Mouse (Mus musculus): Measurements from ENCODE around the gene Lamtor1. TPM values are rescaled to one million over a fixed set of nuclear protein-coding genes. Genes with fewer than 3 reads are reported as not detected.
A peak's percentile ranks its signal among the peaks of the same experiment; 100 is the strongest.
"Not testable (repeated sequence)": the region's sequence is repeated elsewhere in the genome, so short reads cannot be mapped to it uniquely, and the experiment has no call there.

The Lamtor1 gene
- total RNA-seq, 2 experiments from 2014 or later: 90.2 to 95.6 TPM

GRCm38 (mm10) chr7:101906696-101907095 is 992 bp downstream of the Lamtor1 start:
- no peak for DNase-seq (ENCODE audit: low spot score in 2 of 2)
- peak overlapping the region; percentile 100 for H3K27ac ChIP-seq
- TF ChIP-seq CTCF (conservative IDR thresholded peaks at IDR 0.05): no peak
- H3K4me3 ChIP-seq: peak overlapping the region; percentile 60

GRCm38 (mm10) chr7:101908367-101908766 is 2.7 kb downstream of the Lamtor1 start:
- TF ChIP-seq CTCF (conservative IDR thresholded peaks at IDR 0.05): no peak
- Histone ChIP-seq H3K4me3 (no peak overlapping the region), H3K27ac (peak overlapping the region; percentile 100)
- DNase-seq (ENCODE audit: low spot score in 2 of 2): no peak

GRCm38 (mm10) chr7:101910138-101910537 is 4.4 kb downstream of the Lamtor1 start:
- Histone ChIP-seq H3K27ac (peak overlapping the region; percentile 100; the same call in 1 of the 2 replicates), H3K4me3 (no peak overlapping the region)
- DNase-seq (ENCODE audit: low spot score in 2 of 2): no peak
- no peak for TF ChIP-seq CTCF (conservative IDR thresholded peaks at IDR 0.05)

- no peak for DNase-seq (ENCODE audit: low spot score in 2 of 2)
- peak; percentile 58 for TF ChIP-seq CTCF (conservative IDR thresholded peaks at IDR 0.05)
Measured at GRCm38 (mm10) chr7:101911982-101912381, 6.3 kb downstream of the Lamtor1 start.

GRCm38 (mm10) chr7:101918071-101918470 is 12.4 kb downstream of the Lamtor1 start:
- TF ChIP-seq CTCF (conservative IDR thresholded peaks at IDR 0.05): peak; percentile 89
- peak; percentile 47 to 56 for DNase-seq (ENCODE audit: low spot score in 2 of 2)
- Histone ChIP-seq H3K4me3 (no peak overlapping the region), H3K27ac (no peak overlapping the region)

More at GRCm38 (mm10) chr7:101911982-101912381, 6.3 kb downstream of the Lamtor1 start:
- H3K4me3 ChIP-seq: no peak overlapping the region
- H3K27ac ChIP-seq: no peak overlapping the region

- DNase-seq (ENCODE audit: low spot score in 2 of 2); H3K4me3 ChIP-seq; H3K27ac ChIP-seq: not testable (repeated sequence)
- peak; percentile 58 for TF ChIP-seq CTCF (conservative IDR thresholded peaks at IDR 0.05)
Measured at GRCm38 (mm10) chr7:101925892-101926291, 20.2 kb downstream of the Lamtor1 start.

- no peak overlapping the region for H3K4me3 ChIP-seq
- DNase-seq (ENCODE audit: low spot score in 2 of 2): no peak
- no peak for TF ChIP-seq CTCF (conservative IDR thresholded peaks at IDR 0.05)
Measured at GRCm38 (mm10) chr7:101928093-101928492, 22.4 kb downstream of the Lamtor1 start.

GRCm38 (mm10) chr7:101932551-101932950 is 26.8 kb downstream of the Lamtor1 start:
- H3K27ac ChIP-seq: no peak overlapping the region
- H3K4me3 ChIP-seq: no peak overlapping the region
- no peak for TF ChIP-seq CTCF (conservative IDR thresholded peaks at IDR 0.05)
- no peak for DNase-seq (ENCODE audit: low spot score in 2 of 2)

More at GRCm38 (mm10) chr7:101928093-101928492, 22.4 kb downstream of the Lamtor1 start:
- no peak overlapping the region for H3K27ac ChIP-seq

GRCm38 (mm10) chr7:101933300-101933699 is 27.6 kb downstream of the Lamtor1 start:
- TF ChIP-seq CTCF (conservative IDR thresholded peaks at IDR 0.05): no peak
- Histone ChIP-seq H3K4me3 (peak overlapping the region; percentile 90), H3K27ac (peak overlapping the region; percentile 58)
- DNase-seq (ENCODE audit: low spot score in 2 of 2): no peak

GRCm38 (mm10) chr7:101933751-101934240 is 28.1 kb downstream of the Lamtor1 start, which contains the start of the genes Lrrc51 and Numa1:
Gene Lrrc51 (minus strand): TSS chr7:101933895.
Gene Numa1 (plus strand): TSS chr7:101934111.
- TF ChIP-seq CTCF (conservative IDR thresholded peaks at IDR 0.05): no peak
- DNase-seq (ENCODE audit: low spot score in 2 of 2): peak; percentile 98
- Histone ChIP-seq H3K4me3 (peak within 1 kb of the TSS; percentile 90), H3K27ac (peak within 1 kb of the TSS; percentile 80)

GRCm38 (mm10) chr7:101935957-101936356 is 30.3 kb downstream of the Lamtor1 start:
- DNase-seq (ENCODE audit: low spot score in 2 of 2): no peak
- no peak overlapping the region for H3K4me3 ChIP-seq
- no peak overlapping the region for H3K27ac ChIP-seq
- TF ChIP-seq CTCF (conservative IDR thresholded peaks at IDR 0.05): no peak

GRCm38 (mm10) chr7:101936996-101937395 is 31.3 kb downstream of the Lamtor1 start:
- TF ChIP-seq CTCF (conservative IDR thresholded peaks at IDR 0.05): peak; percentile 25
- H3K4me3 ChIP-seq: no peak overlapping the region
- DNase-seq (ENCODE audit: low spot score in 2 of 2): no peak
- H3K27ac ChIP-seq: peak overlapping the region; percentile 37

GRCm38 (mm10) chr7:101937569-101937968 is 31.9 kb downstream of the Lamtor1 start:
- peak; percentile 34 to 54 for DNase-seq (ENCODE audit: low spot score in 2 of 2)
- Histone ChIP-seq H3K4me3 (no peak overlapping the region), H3K27ac (peak overlapping the region; percentile 37)
- no peak for TF ChIP-seq CTCF (conservative IDR thresholded peaks at IDR 0.05)

GRCm38 (mm10) chr7:101938348-101938747 is 32.6 kb downstream of the Lamtor1 start:
- peak overlapping the region; percentile 39; the same call in 1 of the 2 replicates for H3K27ac ChIP-seq
- H3K4me3 ChIP-seq: no peak overlapping the region
- TF ChIP-seq CTCF (conservative IDR thresholded peaks at IDR 0.05): no peak
- DNase-seq (ENCODE audit: low spot score in 2 of 2): no peak

All from layer of hippocampus, adult 2 months (tissue).